In the genomic region with DNA sequence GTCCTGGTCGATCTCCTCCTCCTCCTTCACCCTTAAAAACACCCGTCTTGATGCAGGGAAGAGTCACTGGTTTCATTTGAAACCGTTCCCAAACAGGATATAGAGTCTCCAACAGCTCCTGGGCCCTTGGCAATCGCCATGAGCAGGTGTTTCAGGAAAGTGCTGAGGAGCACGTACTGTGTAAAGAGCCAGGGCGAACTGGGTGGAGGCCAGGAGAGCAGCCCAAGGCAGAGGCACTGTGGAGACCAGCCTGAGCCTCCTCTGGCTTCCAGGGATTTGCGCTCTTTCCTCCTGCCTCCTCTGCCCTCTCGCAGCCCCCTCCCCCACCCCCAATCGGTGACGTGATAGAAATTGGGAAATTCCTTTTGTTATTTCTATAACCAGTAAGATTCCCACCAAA, we compare ENCODE assay signal across 14 mouse cellular contexts.
DNase-seq lines count a peak whose midpoint lies in the region; ATAC-seq and TF ChIP-seq lines count a peak whose summit lies in the region.
"Had no signal": no experiment of that assay in that cellular context is flagged by ENCODE, and none has a peak within 500 bp of the region (broad histone marks: within the 10 kb centered on the region; RNA-seq: fewer than 3 reads in every experiment).

No protein-coding gene starts in this region.

- no peaks in the 10 kb centered on the region for H3K4me1 ChIP-seq in cerebellum, adult 2 months (ENCODE audit: control insufficient read depth, insufficient read depth, low read length)
- H3K4me1 ChIP-seq in forebrain, embryonic 15.5 days, result 0 out of 2 replicates have a peak, but pooled peaks cover 2% of the 10 kb centered on the region
- H3K4me1 ChIP-seq in liver, embryonic 12.5 days, result no peaks in the 10 kb centered on the region
- H3K4me1 ChIP-seq: hindbrain, embryonic 13.5 days had no signal

- H3K9me3 ChIP-seq in forebrain, embryonic 15.5 days, result no peaks in the 10 kb centered on the region
- no peaks in the 10 kb centered on the region for H3K9me3 ChIP-seq in liver, embryonic 12.5 days (replicated peaks)
- H3K9me3 ChIP-seq: embryonic facial prominence, embryonic 15.5 days; hindbrain, embryonic 13.5 days had no signal

- peak; percentile 33 to 64 for DNase-seq in cerebellum, adult 2 months
- DNase-seq in cerebellum, postnatal 4 days (ENCODE audit: low spot score in 2 of 2), result no peak
- peak; percentile 19 for DNase-seq in left cerebral cortex, postnatal 4 days
- no peak for DNase-seq in left cerebral cortex, postnatal 10 days (ENCODE audit: extremely low spot score in 1 of 2, low spot score in 2 of 2)
- DNase-seq in cerebellum, postnatal 36 days, result peak; percentile 30 to 46
- peak; percentile 12 for DNase-seq in heart, postnatal 4 days
- DNase-seq: liver, postnatal 0 days; midbrain, embryonic 14.5 days; right cerebral cortex, postnatal 14 days; thymus, adult 2 months had no signal

- intact Hi-C loops in left cerebral cortex, postnatal 4 days (cut with DNase I), result loop anchor here (10.0 kb wide), 1 partner anchor 288 kb away; a partner anchor contains a TSS
- intact Hi-C loops in left cerebral cortex, postnatal 10 days (cut with DNase I), result loop anchor here (10.0 kb wide), 1 partner anchor 1578 kb away; no protein-coding TSS in a partner anchor

- no peak overlapping the region for H3K4me3 ChIP-seq in cerebellum, adult 2 months (replicated peaks; ENCODE audit: insufficient read depth, low read depth, low read length)
- no peak overlapping the region for H3K4me3 ChIP-seq in forebrain, embryonic 15.5 days
- no peak overlapping the region for H3K4me3 ChIP-seq in liver, embryonic 12.5 days
- H3K4me3 ChIP-seq: embryonic facial prominence, embryonic 15.5 days; hindbrain, embryonic 13.5 days had no signal

- no peaks in the 10 kb centered on the region for H3K36me3 ChIP-seq in forebrain, embryonic 15.5 days
- H3K36me3 ChIP-seq in liver, embryonic 12.5 days, result no peaks in the 10 kb centered on the region
- H3K36me3 ChIP-seq: embryonic facial prominence, embryonic 15.5 days; hindbrain, embryonic 13.5 days had no signal

- ATAC-seq in forebrain, embryonic 15.5 days (replicated peaks), result no peak
- ATAC-seq in liver, embryonic 12.5 days, result no peak
- ATAC-seq: liver, postnatal 0 days had no signal

- no peak overlapping the region for H3K9ac ChIP-seq in forebrain, embryonic 15.5 days (replicated peaks)
- H3K9ac ChIP-seq in liver, embryonic 12.5 days, result no peak overlapping the region
- H3K9ac ChIP-seq: embryonic facial prominence, embryonic 15.5 days; hindbrain, embryonic 13.5 days; liver, postnatal 0 days had no signal

- 12% methylated on average over 10 of the region's 10 CpGs for WGBS in cerebellum, adult 2 months
- 44% methylated on average over 10 of the region's 10 CpGs for WGBS in forebrain, embryonic 15.5 days
- 41% methylated on average over 10 of the region's 10 CpGs for WGBS in liver, embryonic 12.5 days (ENCODE audit: insufficient replicate concordance)

- H3K27me3 ChIP-seq in cerebellum, adult 2 months (ENCODE audit: control insufficient read depth, insufficient read depth, low read length), result no peaks in the 10 kb centered on the region
- no peaks in the 10 kb centered on the region for H3K27me3 ChIP-seq in forebrain, embryonic 15.5 days
- 0 out of 2 replicates have a peak, but pooled peaks cover 12% of the 10 kb centered on the region for H3K27me3 ChIP-seq in liver, embryonic 12.5 days (replicated peaks)

- H3K27ac ChIP-seq in cerebellum, adult 2 months (ENCODE audit: insufficient read depth, low read length), result no peak overlapping the region
- no peak overlapping the region for H3K27ac ChIP-seq in forebrain, embryonic 15.5 days (replicated peaks)
- H3K27ac ChIP-seq in liver, embryonic 12.5 days, result no peak overlapping the region
- H3K27ac ChIP-seq: embryonic facial prominence, embryonic 15.5 days; hindbrain, embryonic 13.5 days had no signal

- no peak overlapping the region for H3K4me2 ChIP-seq in forebrain, embryonic 15.5 days (replicated peaks)
- no peak overlapping the region for H3K4me2 ChIP-seq in liver, embryonic 12.5 days
- H3K4me2 ChIP-seq: embryonic facial prominence, embryonic 15.5 days; hindbrain, embryonic 13.5 days had no signal

- no peak for TF ChIP-seq POLR2A in cerebellum, adult 2 months (IDR thresholded peaks at IDR 0.05; ENCODE audit: borderline replicate concordance, insufficient read depth, low read length)

- no peak for TF ChIP-seq CTCF in cerebellum, adult 2 months (IDR thresholded peaks at IDR 0.05; ENCODE audit: borderline replicate concordance, insufficient read depth, low read depth, low read length)

Comparison
In these comparisons a context has a peak if more than half of its experiments do, and no peak if none do; other contexts are left out.
1. DNase-seq: peak in cerebellum, adult 2 months (2 of 2), left cerebral cortex, postnatal 4 days (single experiment), cerebellum, postnatal 36 days (2 of 2) and heart, postnatal 4 days (single experiment); none in cerebellum, postnatal 4 days (0 of 2) and left cerebral cortex, postnatal 10 days (0 of 2).